Mouse (Mus musculus) stomach, embryonic 15.5 days (tissue): Measurements from ENCODE around the gene Apba1. TPM values are rescaled to one million over a fixed set of nuclear protein-coding genes. Genes with fewer than 3 reads are reported as not detected.

Experiments used
- ATAC-seq: fragments of 200-750 bp; cut with Nextera tagmentation; 2 replicates; pipeline ENCODE4 v1.8.0; 2017; ENCODE audit warnings: low read depth, moderate number of reproducible peaks, moderate TSS enrichment; ENCODE audit not compliant: insufficient read depth, low FRiP score
- H3K27ac ChIP-seq: fragments of 300-500 bp; sonication (generic); 2 replicates; pipeline ENCODE4 v1.5.1; 2015; ENCODE audit warnings: mild to moderate bottlenecking, inconsistent platforms
- H3K27me3 ChIP-seq: fragments of 300-500 bp; sonication (generic); replicated peaks from 2 replicates; pipeline ENCODE4 v1.6.1; 2015; ENCODE audit warnings: inconsistent platforms
- H3K36me3 ChIP-seq: fragments of 300-500 bp; sonication (generic); 2 replicates; pipeline ENCODE4 v1.6.1; 2015; ENCODE audit warnings: inconsistent platforms
- H3K4me1 ChIP-seq: fragments of 300-500 bp; sonication (generic); 2 replicates; pipeline ENCODE4 v1.6.1; 2015; ENCODE audit warnings: inconsistent platforms
- H3K4me2 ChIP-seq: fragments of 300-500 bp; sonication (generic); 2 replicates; pipeline ENCODE4 v1.6.1; 2015; ENCODE audit warnings: mild to moderate bottlenecking, inconsistent platforms
- H3K4me3 ChIP-seq: fragments of 300-500 bp; sonication (generic); replicated peaks from 2 replicates; pipeline ENCODE4 v1.5.1; 2015; ENCODE audit warnings: inconsistent platforms
- H3K9ac ChIP-seq: fragments of 300-500 bp; sonication (generic); 2 replicates; pipeline ENCODE4 v1.6.1; 2015; ENCODE audit warnings: inconsistent platforms
- H3K9me3 ChIP-seq: fragments of 300-500 bp; sonication (generic); 2 replicates; pipeline ENCODE4 v1.6.1; 2016; ENCODE audit warnings: inconsistent platforms
- WGBS: fragments of 180-500 bp; shearing (Covaris S2); methylation state at CpG from one replicate; pipeline ENCODE4 v1.1.7; 2015; 5-methylcytosine and 5-hydroxymethylcytosine counted together
- polyA plus RNA-seq: library from polyadenylated mRNA; unstranded; fragments of >200 nt; fragmentation: Nextera tagmentation; extraction: Ambion mirVana; gene quantifications from 2 replicates; pipeline ENCODE4 v1.2.1, GENCODE M21; 2015

Gene Apba1
- polyA plus RNA-seq, 1 experiment from 2014 or later: 0.62 TPM

DNA sequence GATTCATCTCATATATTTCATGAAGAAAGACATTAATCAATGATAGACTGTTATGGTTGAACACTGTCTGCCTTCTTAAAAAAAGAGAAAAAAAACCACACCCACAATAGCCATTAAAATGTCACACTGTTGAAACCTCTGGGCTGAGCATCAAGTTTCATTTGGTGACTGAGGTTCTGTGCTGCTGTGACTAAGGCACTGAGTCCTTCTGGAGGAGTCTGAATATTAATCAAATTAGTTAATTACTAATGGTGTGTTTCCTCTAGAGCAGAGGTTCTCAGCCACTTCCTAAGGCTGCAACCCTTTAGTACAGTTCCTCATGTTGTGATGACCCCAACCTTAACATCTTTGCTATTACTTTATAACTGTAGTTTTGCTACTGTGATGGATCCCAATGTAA, 20.4 kb downstream of the Apba1 start:
- Histone ChIP-seq H3K4me1 (0 out of 2 replicates have a peak, but pooled peaks cover 4% of the 10 kb centered on the region), H3K27me3 (no peaks in the 10 kb centered on the region), H3K9me3 (no peaks in the 10 kb centered on the region), H3K9ac (no peak overlapping the region), H3K36me3 (no peaks in the 10 kb centered on the region), H3K4me3 (no peak overlapping the region), H3K27ac (no peak overlapping the region), H3K4me2 (no peak overlapping the region)
- ATAC-seq: no peak

DNA sequence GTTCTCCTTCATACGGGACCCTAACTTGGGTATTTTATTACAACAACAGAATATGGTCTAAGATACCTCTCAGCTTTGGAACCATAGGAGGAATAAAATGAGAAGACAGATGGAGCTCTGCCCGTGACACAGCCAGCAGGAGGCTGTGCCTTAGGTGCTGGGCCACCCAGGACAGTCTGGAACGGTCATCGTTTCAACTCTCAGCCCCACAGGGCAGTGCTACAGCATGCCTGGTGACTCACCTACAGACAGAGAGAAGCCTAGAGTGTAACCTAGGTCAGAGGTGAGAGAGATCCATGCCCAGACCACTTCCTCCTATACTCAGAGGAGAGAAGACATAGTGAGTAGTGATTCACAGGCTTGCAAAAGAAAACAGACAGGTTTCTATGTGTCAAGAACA, 21.4 kb downstream of the Apba1 start:
- Histone ChIP-seq H3K4me3 (no peak overlapping the region), H3K4me1 (0 out of 2 replicates have a peak, but pooled peaks cover 4% of the 10 kb centered on the region), H3K4me2 (no peak overlapping the region), H3K27ac (no peak overlapping the region), H3K27me3 (no peaks in the 10 kb centered on the region), H3K36me3 (no peaks in the 10 kb centered on the region), H3K9ac (no peak overlapping the region), H3K9me3 (no peaks in the 10 kb centered on the region)
- WGBS: 90% methylated on average over 4 of the region's 4 CpGs
- ATAC-seq: no peak

DNA sequence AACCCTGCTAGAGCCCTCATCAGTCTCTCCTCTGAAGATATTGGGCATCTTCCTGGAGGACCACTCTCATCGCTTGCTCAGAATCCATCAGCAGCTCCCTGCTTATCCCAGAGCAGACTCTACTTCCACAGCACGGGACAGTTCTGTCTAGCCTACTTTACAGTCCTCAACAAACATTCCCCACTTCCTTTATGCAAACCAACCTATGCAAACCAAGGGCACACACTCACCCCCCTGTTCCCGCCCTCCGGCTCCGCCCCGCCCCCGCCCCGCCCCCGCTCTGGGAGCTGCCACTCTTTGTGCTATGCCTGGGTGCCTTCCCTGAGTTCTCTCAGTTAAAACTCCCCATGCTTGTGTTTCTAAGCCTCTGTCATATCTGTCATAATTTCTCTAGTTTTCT, 23.3 kb downstream of the Apba1 start:
- Histone ChIP-seq H3K9me3 (no peaks in the 10 kb centered on the region), H3K4me1 (0 out of 2 replicates have a peak, but pooled peaks cover 4% of the 10 kb centered on the region), H3K4me2 (no peak overlapping the region), H3K27me3 (no peaks in the 10 kb centered on the region), H3K9ac (no peak overlapping the region), H3K4me3 (no peak overlapping the region), H3K36me3 (no peaks in the 10 kb centered on the region), H3K27ac (no peak overlapping the region)
- whole genome bisulfite sequencing: 12% methylated on average over 9 of the region's 9 CpGs
- peak; percentile 73 for ATAC-seq

DNA sequence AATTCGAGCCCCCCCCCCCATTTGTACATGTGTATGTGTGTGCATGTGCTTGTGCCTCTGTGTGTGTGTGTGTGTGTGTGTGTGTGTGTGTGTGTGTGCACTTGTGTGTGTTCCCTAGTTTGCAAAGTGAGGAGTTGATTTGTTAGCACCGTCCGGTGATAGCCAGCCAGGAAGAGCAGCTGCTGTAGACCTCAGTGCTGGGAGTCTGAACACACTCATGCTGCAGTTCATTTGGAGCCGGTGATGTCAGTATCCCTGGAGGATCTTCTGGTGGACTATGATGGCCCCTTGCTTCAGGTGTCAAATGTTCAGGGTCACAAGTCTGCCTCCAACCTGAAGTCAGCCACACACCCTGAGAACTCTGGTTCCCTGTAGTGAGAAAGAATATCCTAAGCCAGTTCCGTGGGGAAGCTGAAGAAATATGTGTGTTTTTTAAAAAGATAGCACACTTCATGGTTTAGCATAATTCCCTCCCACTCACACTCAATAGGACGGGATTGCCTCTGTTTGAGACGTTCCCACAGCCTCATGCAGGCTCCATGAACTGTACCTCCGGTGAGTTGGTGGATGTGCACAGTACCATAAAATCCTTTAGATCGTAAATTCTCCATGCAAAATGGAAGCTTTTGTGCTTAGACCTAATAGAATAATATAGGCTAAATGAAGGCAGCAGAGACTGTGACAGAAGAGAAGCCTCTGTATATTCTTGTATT, 29.9 kb downstream of the Apba1 start:
- Histone ChIP-seq H3K9me3 (no peaks in the 10 kb centered on the region), H3K27ac (no peak overlapping the region), H3K4me3 (no peak overlapping the region), H3K9ac (no peak overlapping the region), H3K4me2 (no peak overlapping the region), H3K27me3 (no peaks in the 10 kb centered on the region), H3K4me1 (no peaks in the 10 kb centered on the region), H3K36me3 (no peaks in the 10 kb centered on the region)
- WGBS: 79% methylated on average over 9 of the region's 9 CpGs
- no peak for ATAC-seq

DNA sequence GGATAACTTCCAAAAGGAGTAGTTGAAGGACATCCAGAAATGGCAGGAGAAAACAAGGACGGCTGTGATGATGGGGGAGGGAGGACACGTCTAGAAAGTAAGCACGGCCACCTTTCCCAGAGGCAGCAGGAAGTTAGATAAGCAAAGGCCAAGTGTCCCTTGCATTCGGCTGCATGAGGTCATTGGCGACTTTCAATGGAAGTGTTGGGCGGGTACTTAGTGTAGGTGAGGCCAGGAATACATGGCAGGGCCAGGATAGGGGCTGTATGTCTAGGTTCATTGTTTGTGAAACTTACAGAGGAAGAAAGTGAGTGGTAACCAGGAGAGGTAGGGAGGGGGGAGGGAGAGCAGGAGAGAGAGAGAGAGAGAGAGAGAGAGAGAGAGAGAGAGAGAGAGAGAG, 33.0 kb downstream of the Apba1 start:
- no peaks in the 10 kb centered on the region for H3K4me1 ChIP-seq
- H3K4me3 ChIP-seq: no peak overlapping the region
- ATAC-seq: no peak
- no peak overlapping the region for H3K4me2 ChIP-seq
- H3K27me3 ChIP-seq: no peaks in the 10 kb centered on the region
- no peaks in the 10 kb centered on the region for H3K9me3 ChIP-seq
- no peak overlapping the region for H3K27ac ChIP-seq
- WGBS: 52% methylated on average over 6 of the region's 6 CpGs
- H3K9ac ChIP-seq: no peak overlapping the region
- H3K36me3 ChIP-seq: no peaks in the 10 kb centered on the region

DNA sequence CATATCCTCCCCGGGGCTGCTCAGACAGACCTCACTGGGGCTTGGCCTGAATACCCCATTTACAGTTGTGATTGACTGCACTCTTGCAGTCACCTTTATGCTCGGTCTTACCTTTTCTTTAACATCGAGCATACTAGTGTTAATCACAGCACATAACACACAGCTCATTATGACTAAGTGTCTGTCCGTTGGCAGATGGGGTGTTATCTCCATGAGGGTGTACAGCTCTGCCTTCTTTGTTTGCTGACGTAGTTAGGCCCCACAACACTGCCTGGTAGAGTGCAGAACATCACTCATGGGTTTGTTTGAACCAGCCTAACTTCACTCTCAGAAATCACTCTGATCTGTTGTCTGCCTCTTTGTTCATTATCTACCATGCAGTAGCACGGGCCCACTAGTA, 33.9 kb downstream of the Apba1 start:
- Histone ChIP-seq H3K9me3 (no peaks in the 10 kb centered on the region), H3K4me3 (no peak overlapping the region), H3K27ac (no peak overlapping the region), H3K4me2 (no peak overlapping the region), H3K4me1 (no peaks in the 10 kb centered on the region), H3K27me3 (no peaks in the 10 kb centered on the region), H3K9ac (no peak overlapping the region), H3K36me3 (no peaks in the 10 kb centered on the region)
- ATAC-seq: no peak
- 85% methylated on average over 6 of the region's 6 CpGs for WGBS

DNA sequence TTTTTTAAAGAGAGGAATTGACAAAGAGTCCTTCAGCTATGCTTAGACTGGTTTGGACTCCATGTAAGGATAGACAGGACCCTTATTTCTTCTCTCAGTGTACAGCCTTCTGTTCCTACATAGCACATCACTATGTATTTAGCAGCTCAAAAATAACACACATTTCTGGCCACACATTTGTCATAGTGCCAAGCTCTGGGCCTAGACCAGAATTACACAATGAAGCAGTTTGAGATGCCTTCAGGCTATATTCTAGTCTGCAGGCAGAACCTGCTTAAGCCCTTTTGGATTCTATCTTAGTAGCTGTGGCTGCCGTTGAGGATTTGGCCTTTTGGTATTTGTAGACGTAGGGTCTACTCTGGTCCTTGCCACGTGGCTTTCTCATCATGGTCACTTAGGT, 35.8 kb downstream of the Apba1 start:
- Histone ChIP-seq H3K9me3 (no peaks in the 10 kb centered on the region), H3K9ac (no peak overlapping the region), H3K27me3 (no peaks in the 10 kb centered on the region), H3K4me1 (no peaks in the 10 kb centered on the region), H3K4me2 (no peak overlapping the region), H3K27ac (no peak overlapping the region), H3K4me3 (no peak overlapping the region), H3K36me3 (no peaks in the 10 kb centered on the region)
- no peak for ATAC-seq
- 75% methylated on average over 3 of the region's 3 CpGs for WGBS

DNA sequence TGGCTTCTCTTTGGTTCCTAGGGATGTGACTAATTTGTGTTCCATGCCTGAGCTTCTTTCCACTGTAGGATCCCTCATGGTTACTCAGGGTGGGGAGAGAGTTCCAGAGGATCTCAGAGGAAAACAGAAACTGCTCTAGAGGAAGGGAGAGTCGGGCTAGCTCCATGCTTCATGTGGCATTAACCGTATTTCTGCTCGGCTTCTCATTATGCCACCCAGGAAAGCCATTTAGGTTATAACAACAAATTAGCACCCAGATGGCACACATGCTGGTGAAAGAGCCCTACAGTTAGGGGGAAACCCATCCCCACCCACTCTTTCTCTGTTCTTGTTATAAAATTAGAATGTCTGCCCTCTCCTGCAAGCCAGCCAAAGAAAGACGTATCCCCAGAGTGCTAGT, 36.5 kb downstream of the Apba1 start:
- Histone ChIP-seq H3K36me3 (no peaks in the 10 kb centered on the region), H3K4me3 (no peak overlapping the region), H3K4me1 (no peaks in the 10 kb centered on the region), H3K27me3 (no peaks in the 10 kb centered on the region), H3K9me3 (no peaks in the 10 kb centered on the region), H3K27ac (no peak overlapping the region), H3K4me2 (no peak overlapping the region), H3K9ac (no peak overlapping the region)
- no peak for ATAC-seq
- WGBS: 88% methylated on average over 4 of the region's 4 CpGs

DNA sequence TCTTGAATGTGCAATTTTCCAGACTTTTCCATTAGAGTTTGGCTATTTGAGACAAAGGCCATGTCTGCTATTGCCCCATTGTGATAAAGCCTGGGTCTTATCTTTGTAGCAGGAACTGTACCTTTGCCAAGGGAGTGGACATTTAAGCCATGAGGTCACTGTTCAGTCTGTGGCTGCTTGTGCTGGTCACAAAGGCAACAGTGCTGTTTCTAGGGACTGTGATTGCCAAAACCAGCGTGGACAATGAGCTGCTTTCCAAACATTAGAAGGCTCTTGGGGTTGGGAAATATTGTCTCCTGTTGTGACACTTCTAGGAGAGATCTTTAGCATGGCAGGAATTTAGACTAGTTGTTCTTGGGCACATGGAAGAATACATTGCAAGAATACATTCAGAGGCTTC, 42.5 kb downstream of the Apba1 start:
- ATAC-seq: no peak

DNA sequence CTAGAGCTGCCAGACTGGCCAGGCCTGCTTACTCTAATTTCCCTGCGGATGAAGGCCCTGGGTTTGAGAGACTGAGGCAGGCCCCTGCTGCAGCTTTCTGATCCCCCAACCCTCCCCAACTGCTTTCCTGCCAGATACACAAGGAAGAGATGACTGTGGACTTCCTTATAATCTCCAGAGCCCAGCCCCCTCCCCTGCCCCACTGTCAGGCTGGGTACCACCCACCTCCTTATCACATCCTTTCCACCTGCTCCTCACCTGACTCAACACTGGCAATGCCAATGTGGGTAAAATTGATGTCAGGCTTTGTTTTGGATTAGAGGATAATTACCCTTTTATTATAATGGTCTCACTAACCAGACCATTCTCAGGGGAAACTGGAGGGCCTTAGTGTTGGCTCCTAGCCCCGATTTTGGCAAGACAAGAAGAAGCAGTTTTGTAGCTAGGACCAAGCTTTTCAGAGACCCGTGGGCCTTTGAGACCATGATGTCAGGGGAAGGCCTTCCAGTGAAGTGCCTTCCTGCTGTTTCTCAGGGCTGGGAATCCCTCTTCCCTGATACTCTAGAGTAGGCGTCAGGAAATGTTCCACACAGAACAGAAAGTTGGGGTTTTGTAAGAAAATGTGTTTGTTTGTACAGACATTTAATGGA, 44.7 kb downstream of the Apba1 start:
- Histone ChIP-seq H3K4me1 (no peaks in the 10 kb centered on the region), H3K9me3 (no peaks in the 10 kb centered on the region), H3K9ac (no peak overlapping the region), H3K27me3 (no peaks in the 10 kb centered on the region), H3K36me3 (no peaks in the 10 kb centered on the region), H3K4me3 (no peak overlapping the region), H3K27ac (no peak overlapping the region), H3K4me2 (no peak overlapping the region)
- no peak for ATAC-seq
- 69% methylated on average over 4 of the region's 4 CpGs for WGBS

More for the DNA sequence above, 42.5 kb downstream of the Apba1 start:
- Histone ChIP-seq H3K9ac (no peak overlapping the region), H3K4me3 (no peak overlapping the region), H3K27me3 (no peaks in the 10 kb centered on the region), H3K4me1 (no peaks in the 10 kb centered on the region), H3K4me2 (no peak overlapping the region), H3K9me3 (no peaks in the 10 kb centered on the region), H3K27ac (no peak overlapping the region), H3K36me3 (no peaks in the 10 kb centered on the region)
- WGBS: 43% methylated on average over 1 of the region's 1 CpGs

DNA sequence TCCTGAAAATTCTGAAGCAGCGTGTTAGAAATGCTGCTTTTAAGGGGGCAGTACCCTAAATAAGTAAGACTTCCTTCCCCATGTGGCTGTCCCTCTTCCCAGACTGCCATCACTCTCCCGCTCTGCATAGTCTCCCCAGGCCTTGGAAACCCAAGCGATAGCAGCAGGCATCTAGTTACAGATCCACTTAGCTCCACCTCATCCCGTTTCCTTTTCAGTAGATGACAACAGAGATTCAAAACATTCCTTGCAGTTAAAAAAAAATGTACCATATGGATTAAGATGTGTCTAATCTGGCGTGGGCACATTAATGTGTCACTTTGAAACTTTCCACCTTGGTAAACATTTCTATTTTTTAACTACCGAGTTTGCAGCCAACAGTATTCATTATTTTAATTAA, 48.1 kb downstream of the Apba1 start:
- ATAC-seq: no peak
- H3K4me1 ChIP-seq: no peaks in the 10 kb centered on the region
- H3K36me3 ChIP-seq: no peaks in the 10 kb centered on the region
- H3K9ac ChIP-seq: no peak overlapping the region
- H3K27me3 ChIP-seq: no peaks in the 10 kb centered on the region
- WGBS: 43% methylated on average over 6 of the region's 6 CpGs
- no peak overlapping the region for H3K4me2 ChIP-seq
- no peak overlapping the region for H3K27ac ChIP-seq
- no peaks in the 10 kb centered on the region for H3K9me3 ChIP-seq
- H3K4me3 ChIP-seq: no peak overlapping the region

DNA sequence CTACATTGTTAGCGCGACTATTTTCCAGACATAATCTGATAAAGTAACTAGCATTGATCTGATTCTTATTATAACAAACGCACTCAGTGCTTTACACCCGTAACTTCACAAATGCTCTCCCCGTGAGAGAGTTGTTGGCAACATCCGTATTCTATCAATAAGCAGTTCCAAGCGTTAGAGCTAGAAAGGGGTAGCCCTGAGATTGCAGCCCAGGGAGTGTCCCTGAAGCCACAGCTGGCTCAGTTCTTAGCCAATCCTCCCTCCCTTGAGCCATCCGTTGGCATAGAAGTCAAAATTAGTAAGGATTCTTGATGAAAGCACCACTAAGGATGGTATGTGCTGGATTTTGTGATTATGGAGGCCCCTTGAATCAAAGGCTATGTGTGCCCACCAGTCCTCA, 48.7 kb downstream of the Apba1 start:
- no peak overlapping the region for H3K4me2 ChIP-seq
- H3K27ac ChIP-seq: no peak overlapping the region
- H3K4me1 ChIP-seq: no peaks in the 10 kb centered on the region
- no peak for ATAC-seq
- H3K36me3 ChIP-seq: no peaks in the 10 kb centered on the region
- 63% methylated on average over 8 of the region's 8 CpGs for WGBS
- H3K9ac ChIP-seq: no peak overlapping the region
- no peaks in the 10 kb centered on the region for H3K27me3 ChIP-seq
- H3K4me3 ChIP-seq: no peak overlapping the region
- no peaks in the 10 kb centered on the region for H3K9me3 ChIP-seq
